Mouse (Mus musculus): Measurements from ENCODE around the gene Cpa5.

Gene Cpa5

DNA sequence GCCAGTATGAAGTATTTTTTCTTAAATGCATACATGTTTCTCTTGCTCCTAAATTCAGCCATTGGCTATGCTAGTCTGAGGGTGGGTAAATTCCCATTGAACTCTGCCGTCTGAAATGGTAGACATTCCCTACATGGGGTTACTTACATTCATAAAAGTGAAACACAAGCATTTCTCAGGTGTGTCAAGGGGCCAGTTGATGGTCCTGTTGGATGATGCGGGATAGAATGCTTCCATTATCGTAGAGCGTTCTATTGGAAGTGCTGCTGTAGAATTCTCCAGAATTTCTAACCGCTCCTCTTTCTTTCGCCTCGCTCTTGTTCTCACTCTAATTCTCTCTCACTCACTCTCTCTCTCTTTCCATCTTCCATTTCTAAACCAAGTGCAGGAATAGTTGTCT is at the start of gene Cpa5:
Gene Cpa5 (plus strand): TSS at position 301 of the 400 bp plus-strand sequence.
- no peak for DNase-seq (ENCODE audit: low read depth, low spot score)

DNA sequence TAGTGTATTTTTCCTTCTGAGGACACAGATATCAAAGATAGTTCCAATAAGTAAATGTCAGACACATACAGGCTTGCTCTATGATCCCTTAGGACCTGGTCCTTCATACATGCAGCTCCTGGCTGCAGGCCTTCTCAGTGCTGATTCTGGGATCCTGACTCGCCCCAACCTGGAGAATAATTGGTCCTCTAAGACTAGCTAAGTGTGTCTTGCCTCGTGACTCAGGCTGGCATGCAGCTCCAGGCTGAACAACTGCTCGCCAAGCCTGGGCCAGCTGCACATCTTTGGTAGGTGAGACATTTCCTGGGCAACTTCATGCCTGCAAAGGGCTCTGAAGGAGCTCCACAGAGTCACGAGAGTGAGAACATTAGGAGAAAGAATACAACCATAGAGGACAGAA is 48.7 kb upstream of the Cpa5 start:
- no peak for DNase-seq (ENCODE audit: low read depth, low spot score)

- no peak for DNase-seq (ENCODE audit: low read depth, low spot score)
Observed at GRCm38 (mm10) chr6:30563575-30563974, 47.2 kb upstream of the Cpa5 start.

GRCm38 (mm10) chr6:30564051-30564450 is 46.8 kb upstream of the Cpa5 start:
- no peak for DNase-seq (ENCODE audit: low read depth, low spot score)

DNA sequence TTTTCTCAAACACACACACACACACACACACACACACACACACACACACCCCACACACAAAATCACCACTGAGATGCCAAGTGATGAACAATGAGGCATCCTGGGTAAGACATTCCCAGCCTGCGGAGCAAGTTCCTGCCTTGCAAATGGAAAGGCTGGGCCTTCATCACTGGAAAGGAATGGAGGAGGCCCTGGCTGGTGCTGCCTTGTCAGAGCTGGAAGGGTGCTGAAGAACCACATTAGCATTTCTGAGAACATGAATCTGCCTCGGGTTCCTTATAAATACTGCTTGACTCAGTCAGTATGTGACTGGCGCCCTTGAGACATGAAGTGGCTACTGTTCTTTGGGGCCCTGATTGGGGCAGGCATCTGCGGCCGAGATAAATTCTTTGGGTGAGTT is 42.7 kb upstream of the Cpa5 start, which contains the start of gene Cpa4:
Gene Cpa4 (plus strand): TSS at position 301 of the 400 bp plus-strand sequence.
- DNase-seq (ENCODE audit: low read depth, low spot score): no peak

DNA sequence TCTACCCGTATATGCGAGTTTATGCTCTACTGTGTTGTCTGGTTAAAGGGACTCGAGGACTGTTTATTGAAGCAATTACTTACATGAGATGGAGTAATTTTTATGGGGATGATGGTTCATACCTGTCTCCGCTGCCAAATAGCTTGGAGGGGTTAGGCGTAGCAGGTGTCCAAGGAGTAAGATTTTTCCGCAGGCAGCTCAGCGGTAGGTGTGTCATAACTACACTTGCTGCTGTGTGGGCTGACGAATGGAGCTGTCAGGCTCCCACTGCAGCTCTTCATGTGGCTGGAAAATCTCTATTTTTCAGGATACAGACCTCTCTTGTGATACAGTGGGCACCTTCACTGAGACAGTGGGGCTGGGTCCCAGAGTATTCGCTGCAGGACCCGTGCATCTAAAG is 41.5 kb upstream of the Cpa5 start:
- no peak for DNase-seq (ENCODE audit: low read depth, low spot score)

GRCm38 (mm10) chr6:30570012-30570411 is 40.8 kb upstream of the Cpa5 start:
- no peak for DNase-seq (ENCODE audit: low read depth, low spot score)

- DNase-seq (ENCODE audit: low read depth, low spot score): no peak
Observed at GRCm38 (mm10) chr6:30572456-30573311, 38.1 kb upstream of the Cpa5 start.

DNA sequence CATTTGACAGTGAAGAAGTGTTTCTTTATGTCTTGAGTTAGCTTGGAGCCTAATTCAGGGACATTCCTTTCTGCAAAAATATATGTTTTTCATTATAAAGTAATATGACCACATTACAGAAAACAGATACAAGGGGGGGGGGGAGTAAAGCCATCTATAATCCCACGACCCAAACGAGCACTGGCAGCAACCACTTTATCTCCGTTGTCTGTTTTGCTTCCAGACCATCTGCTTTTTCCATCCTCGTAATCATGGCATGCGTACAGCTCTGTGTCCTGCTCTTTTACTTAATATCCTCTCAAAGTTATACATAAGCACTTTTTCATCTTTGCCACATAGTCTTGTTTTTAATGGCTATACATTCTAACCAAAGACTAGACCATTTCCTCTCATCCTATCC is 37.4 kb upstream of the Cpa5 start:
- DNase-seq (ENCODE audit: low read depth, low spot score): no peak

DNA sequence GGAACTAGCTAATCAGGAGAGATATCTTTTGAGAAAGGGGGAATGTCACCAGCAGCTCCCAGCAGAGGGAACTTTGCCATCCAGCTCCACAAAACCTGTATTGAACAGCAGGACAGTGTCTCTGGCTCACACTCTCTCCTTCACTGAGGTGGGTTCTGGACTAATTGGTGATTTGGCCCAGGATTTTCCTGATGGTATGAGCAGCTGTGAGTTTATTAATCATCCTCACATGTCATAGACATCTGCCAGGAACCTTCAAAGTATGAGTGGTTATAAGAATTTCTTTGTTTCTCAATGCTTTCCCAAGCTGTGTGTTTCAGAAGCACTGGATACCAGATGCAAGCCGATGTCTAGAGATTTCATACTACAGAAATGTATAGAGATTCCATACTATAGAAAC is 35.9 kb upstream of the Cpa5 start:
- no peak for DNase-seq (ENCODE audit: low read depth, low spot score)

DNA sequence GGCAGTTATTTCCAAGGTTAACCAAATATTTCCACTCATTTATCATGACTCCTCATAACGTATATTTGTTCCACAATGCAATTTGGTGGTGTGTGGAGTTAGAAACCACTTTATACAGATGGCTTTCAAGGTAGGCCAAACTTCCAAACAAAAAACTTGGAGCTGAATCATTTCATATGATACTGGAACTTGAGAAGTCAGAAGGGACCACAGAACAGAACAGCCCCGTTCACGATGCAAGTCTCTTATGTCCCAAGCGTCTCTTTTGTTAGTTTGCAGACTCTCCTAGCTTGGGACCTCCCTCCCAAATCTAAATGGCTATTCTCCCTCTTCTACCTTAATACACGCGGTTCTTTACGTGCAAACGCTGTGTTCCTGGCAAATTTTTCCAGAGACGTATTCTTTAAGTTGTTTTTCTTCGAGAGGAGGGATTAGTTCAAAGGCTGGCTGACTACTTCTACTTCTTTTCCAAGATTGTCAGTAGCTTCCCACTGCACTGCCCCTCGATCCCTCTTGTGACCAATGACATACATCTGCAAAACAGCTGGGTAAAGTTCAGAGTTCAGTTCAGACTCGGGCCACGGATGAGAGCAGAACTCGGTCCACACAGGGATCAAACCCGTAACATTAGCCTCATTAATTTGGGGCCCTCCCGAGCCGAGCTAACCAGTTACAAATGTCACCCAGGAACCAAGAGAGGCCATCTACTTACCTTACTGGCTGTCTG is 34.2 kb upstream of the Cpa5 start:
- no peak for DNase-seq (ENCODE audit: low read depth, low spot score)

DNA sequence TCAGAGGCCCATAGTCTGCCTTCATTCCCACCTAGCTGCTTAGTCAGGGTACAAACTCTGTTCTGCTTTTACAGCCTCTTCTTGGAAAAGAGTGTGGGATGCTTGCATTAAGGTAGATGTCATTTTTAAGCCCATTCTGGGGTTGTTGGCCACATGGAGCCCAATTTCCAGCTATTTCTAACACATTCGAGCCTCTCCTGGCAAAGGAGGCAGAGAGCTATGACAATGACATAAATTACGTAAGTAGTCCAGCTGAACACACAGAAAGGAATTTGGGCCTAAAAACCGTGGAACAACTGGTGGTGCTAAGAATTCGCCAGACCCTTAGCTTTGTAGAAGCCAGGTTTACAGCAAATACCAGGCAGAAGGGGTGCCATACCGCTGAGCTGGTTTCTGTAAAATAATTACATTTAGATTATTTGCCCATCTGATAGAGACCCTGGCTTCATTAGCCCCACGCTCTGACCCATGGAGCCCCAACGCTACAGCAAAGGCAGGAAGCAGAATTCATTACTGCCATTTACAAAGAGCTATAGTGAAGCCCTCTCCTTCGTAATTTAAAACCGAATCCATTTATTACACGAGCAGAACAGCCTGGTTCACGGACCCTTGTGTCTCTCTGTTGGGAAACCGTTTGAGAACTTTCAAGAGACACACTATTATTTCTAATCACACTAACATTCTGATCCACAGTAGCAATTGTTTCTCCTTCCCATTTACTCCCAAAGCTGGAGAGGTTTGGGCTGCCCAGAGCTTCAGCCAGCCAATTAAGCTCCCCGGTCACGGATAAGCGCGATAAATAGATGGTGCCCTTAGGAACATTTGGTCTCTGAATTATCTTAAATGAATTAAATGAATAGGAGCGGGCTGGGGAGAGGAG is 30.6 kb upstream of the Cpa5 start:
- DNase-seq (ENCODE audit: low read depth, low spot score): no peak

- DNase-seq (ENCODE audit: low read depth, low spot score): no peak
Observed at GRCm38 (mm10) chr6:30580841-30581176, 30.0 kb upstream of the Cpa5 start.

GRCm38 (mm10) chr6:30586886-30587442 is 23.8 kb upstream of the Cpa5 start:
- DNase-seq (ENCODE audit: low read depth, low spot score): no peak

DNA sequence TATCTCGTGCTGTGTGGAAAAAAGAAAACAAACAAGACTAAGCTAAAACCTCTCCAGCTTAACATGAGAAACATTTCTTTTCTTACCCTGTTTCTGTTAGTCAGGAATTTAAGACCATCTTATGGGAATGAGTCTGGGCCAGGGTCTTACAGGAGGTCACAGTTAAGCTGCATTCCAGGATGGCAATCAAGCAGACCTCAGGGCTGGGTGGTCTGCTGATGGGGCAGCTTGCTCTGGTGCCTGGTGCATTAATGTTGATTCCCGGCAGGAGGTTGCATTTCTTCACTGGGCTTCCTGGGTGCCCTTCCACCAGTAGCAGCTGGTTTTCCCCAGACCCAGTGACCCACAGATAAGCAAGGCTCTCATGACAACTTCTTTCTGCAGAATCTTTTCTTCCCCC is 21.0 kb upstream of the Cpa5 start:
- peak; percentile 42 for DNase-seq (ENCODE audit: low read depth, low spot score)

DNA sequence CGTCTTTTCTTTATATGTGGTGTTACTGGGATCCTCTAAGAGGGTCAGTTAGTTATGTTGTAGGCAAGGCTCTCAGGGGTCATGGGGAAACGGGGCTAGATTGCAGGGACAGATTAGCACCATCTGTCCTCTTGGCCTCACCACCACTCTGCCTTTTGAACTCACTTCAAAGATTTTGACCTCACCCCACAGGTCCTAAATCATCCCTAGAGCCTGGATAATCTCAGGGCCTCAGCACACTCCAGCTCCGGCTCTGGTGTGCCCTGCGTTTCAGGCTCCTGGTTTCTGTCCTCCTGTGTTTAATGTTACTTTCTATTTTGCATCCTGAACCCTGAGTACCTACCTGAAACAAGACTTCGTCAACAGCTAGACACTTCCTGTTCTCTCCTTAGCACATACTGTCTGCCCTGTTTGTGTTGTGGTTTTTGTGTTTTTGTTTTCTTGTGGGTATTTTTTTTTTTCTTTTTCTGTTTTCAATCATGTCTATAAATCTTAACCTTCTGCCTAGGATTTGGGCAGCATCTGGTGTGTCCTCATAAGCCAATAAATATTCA is 18.9 kb upstream of the Cpa5 start:
- peak; percentile 43 for DNase-seq (ENCODE audit: low read depth, low spot score)

DNA sequence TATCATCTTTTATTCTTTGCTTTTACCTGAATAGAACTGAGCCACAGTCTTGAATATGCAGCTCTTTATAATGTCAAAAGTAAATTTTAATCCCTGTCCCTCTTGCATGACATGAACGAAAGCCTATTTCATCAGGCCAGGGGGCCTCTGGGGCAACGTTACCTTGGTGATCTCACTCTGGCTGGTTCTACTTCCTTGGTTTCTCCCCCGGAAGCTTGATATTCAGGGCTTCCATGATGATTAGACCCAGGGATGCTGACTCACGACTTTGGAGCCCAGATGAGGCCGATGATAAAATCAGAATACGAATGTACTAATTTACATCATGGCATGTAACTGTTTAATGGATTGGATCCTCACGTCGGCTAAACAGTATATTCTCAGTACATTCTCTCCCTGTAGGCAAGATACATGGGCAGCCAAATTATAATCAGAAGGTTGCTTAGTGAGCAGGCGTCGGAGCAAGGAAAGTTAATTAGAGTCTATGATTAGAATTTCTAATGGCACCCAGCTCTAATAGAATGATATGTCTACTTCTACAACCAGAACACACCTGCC is 18.3 kb upstream of the Cpa5 start:
- DNase-seq (ENCODE audit: low read depth, low spot score): no peak

GRCm38 (mm10) chr6:30594364-30594763 is 16.4 kb upstream of the Cpa5 start:
- DNase-seq (ENCODE audit: low read depth, low spot score): no peak

DNA sequence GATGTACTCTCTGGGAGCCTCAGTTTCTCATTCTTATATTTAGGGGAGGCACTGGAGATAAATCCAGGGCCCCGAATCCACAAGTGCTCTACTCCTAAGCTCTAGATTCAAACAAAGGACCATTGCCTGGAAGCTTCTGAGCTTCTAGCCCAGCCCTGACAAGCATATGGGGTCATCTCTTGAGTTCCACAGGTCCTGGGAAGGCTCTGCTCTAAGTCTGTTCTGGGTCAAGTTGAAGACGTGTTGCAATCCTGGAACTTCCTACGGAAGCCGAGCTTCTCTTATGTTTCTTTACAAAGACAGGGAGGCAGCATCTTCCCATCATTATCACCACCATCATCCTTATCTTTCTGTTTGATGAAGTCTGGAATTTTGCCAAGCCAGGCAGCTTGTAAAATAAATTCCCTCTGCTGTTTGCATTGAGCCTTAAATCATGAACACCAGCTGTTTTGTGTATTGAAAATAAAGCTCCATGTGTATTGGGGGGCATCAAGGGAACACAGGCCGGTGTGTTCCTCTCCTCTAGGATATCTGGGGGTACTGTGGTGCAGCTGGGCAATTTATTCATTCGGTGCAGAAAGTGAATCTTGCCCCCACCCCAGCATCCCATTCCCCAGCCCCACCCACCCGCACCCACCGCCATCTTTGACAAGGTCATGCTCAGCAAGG is 14.4 kb upstream of the Cpa5 start:
- no peak for DNase-seq (ENCODE audit: low read depth, low spot score)

- DNase-seq (ENCODE audit: low read depth, low spot score): no peak
Observed at GRCm38 (mm10) chr6:30600033-30600432, 10.8 kb upstream of the Cpa5 start.

- no peak for DNase-seq (ENCODE audit: low read depth, low spot score)
Observed at GRCm38 (mm10) chr6:30600995-30601394, 9.8 kb upstream of the Cpa5 start.
